Mouse (Mus musculus): ENCODE data around the gene Ttc9b.
A peak's percentile ranks its signal among the peaks of the same experiment; 100 is the strongest.
"Not testable (repeated sequence)": the region's sequence is repeated elsewhere in the genome, so short reads cannot be mapped to it uniquely, and the experiment has no call there.

The Ttc9b gene

GRCm38 (mm10) chr7:27635094-27635493, 18.6 kb upstream of the Ttc9b start:
- not testable (repeated sequence) for DNase-seq (ENCODE audit: low read depth)

- DNase-seq (ENCODE audit: low read depth): peak; percentile 66
These were observed 9.2 kb upstream of the Ttc9b start for GRCm38 (mm10) chr7:27644471-27644870.

- DNase-seq (ENCODE audit: low read depth): no peak
These were observed 7.2 kb upstream of the Ttc9b start for GRCm38 (mm10) chr7:27646516-27646915.

- DNase-seq (ENCODE audit: low read depth): no peak
These were observed 6.3 kb upstream of the Ttc9b start for GRCm38 (mm10) chr7:27647281-27648002.

- DNase-seq (ENCODE audit: low read depth): no peak
These were observed 4.0 kb upstream of the Ttc9b start for GRCm38 (mm10) chr7:27649723-27650122.

- DNase-seq (ENCODE audit: low read depth): peak; percentile 94
These were observed 2.8 kb upstream of the Ttc9b start for GRCm38 (mm10) chr7:27650949-27651348.

- peak; percentile 55 for DNase-seq (ENCODE audit: low read depth)
These were observed 1.0 kb downstream of the Ttc9b start for GRCm38 (mm10) chr7:27654607-27655276.

GRCm38 (mm10) chr7:27655545-27655944, 1.8 kb downstream of the Ttc9b start:
- DNase-seq (ENCODE audit: low read depth): no peak

GRCm38 (mm10) chr7:27656600-27656999, 2.9 kb downstream of the Ttc9b start:
- no peak for DNase-seq (ENCODE audit: low read depth)

GRCm38 (mm10) chr7:27657824-27658395, 4.2 kb downstream of the Ttc9b start:
- no peak for DNase-seq (ENCODE audit: low read depth)

- no peak for DNase-seq (ENCODE audit: low read depth)
These were observed 5.3 kb downstream of the Ttc9b start for GRCm38 (mm10) chr7:27658712-27659663.

- no peak for DNase-seq (ENCODE audit: low read depth)
These were observed 8.3 kb downstream of the Ttc9b start for GRCm38 (mm10) chr7:27662038-27662437.

- DNase-seq (ENCODE audit: low read depth): no peak
These were observed 19.4 kb downstream of the Ttc9b start for GRCm38 (mm10) chr7:27673064-27673574.

- DNase-seq (ENCODE audit: low read depth): no peak
These were observed 19.9 kb downstream of the Ttc9b start for GRCm38 (mm10) chr7:27673575-27674131.

- no peak for DNase-seq (ENCODE audit: low read depth)
These were observed 20.4 kb downstream of the Ttc9b start for GRCm38 (mm10) chr7:27674195-27674521.

- DNase-seq (ENCODE audit: low read depth): peak; percentile 97
These were observed 21.0 kb downstream of the Ttc9b start, which contains the start of gene Map3k10 for GRCm38 (mm10) chr7:27674522-27675221. Gene Map3k10 (minus strand): TSS chr7:27674598.

- DNase-seq (ENCODE audit: low read depth): no peak
These were observed 21.5 kb downstream of the Ttc9b start for GRCm38 (mm10) chr7:27675222-27675612.

- DNase-seq (ENCODE audit: low read depth): no peak
These were observed 29.5 kb downstream of the Ttc9b start for GRCm38 (mm10) chr7:27683218-27683617.

GRCm38 (mm10) chr7:27685220-27685619, 31.5 kb downstream of the Ttc9b start:
- peak; percentile 91 for DNase-seq (ENCODE audit: low read depth)

- peak; percentile 89 for DNase-seq (ENCODE audit: low read depth)
These were observed 32.0 kb downstream of the Ttc9b start for GRCm38 (mm10) chr7:27685681-27686080.

- DNase-seq (ENCODE audit: low read depth): no peak
These were observed 33.3 kb downstream of the Ttc9b start for GRCm38 (mm10) chr7:27687043-27687442.
